Mouse (Mus musculus) ES-Bruce4 (cell line): ENCODE data around the gene Olfr1135. TPM values are rescaled to one million over a fixed set of nuclear protein-coding genes. Genes with fewer than 3 reads are reported as not detected.

Source experiments
- H3K27ac ChIP-seq: 2 replicates; pipeline ENCODE4 v1.5.1; 2012; ENCODE audit warnings: low read length, inconsistent platforms; ENCODE audit not compliant: insufficient read depth
- H3K27me3 ChIP-seq: 2 replicates; pipeline ENCODE4 v1.6.1; 2012; ENCODE audit warnings: mild to moderate bottlenecking, low read length, inconsistent platforms; ENCODE audit not compliant: control insufficient read depth, poor library complexity, insufficient read depth, severe bottlenecking
- H3K36me3 ChIP-seq: 2 replicates; pipeline ENCODE4 v1.6.1; 2012; ENCODE audit warnings: inconsistent platforms, mild to moderate bottlenecking, low read length, moderate library complexity; ENCODE audit not compliant: control insufficient read depth, poor library complexity, insufficient read depth, severe bottlenecking
- H3K4me1 ChIP-seq: one replicate; pipeline ENCODE4 v1.8.1; 2011; ENCODE audit warnings: low read length; ENCODE audit not compliant: control insufficient read depth, insufficient read depth
- H3K4me3 ChIP-seq: 2 replicates; pipeline ENCODE4 v1.5.1; 2011; ENCODE audit warnings: low read depth, mild to moderate bottlenecking, low read length
- H3K9ac ChIP-seq: 2 replicates; pipeline ENCODE4 v1.6.1; 2012; ENCODE audit warnings: low read depth, mild to moderate bottlenecking, inconsistent platforms; ENCODE audit not compliant: poor library complexity, severe bottlenecking
- H3K9me3 ChIP-seq: replicated peaks from 2 replicates; pipeline ENCODE4 v1.6.1; 2012; ENCODE audit warnings: mild to moderate bottlenecking, low read length, inconsistent platforms; ENCODE audit not compliant: control insufficient read depth, poor library complexity, insufficient read depth, severe bottlenecking
- CTCF ChIP-seq: IDR thresholded peaks from one replicate; pipeline ENCODE4 v1.8.1; 2011; ENCODE audit warnings: low read depth, low read length
- EP300 ChIP-seq: IDR thresholded peaks from 2 replicates; pipeline ENCODE4 v1.6.1; 2011; ENCODE audit warnings: low read depth, low read length; ENCODE audit not compliant: insufficient read depth
- POLR2A ChIP-seq: IDR thresholded peaks from one replicate; pipeline ENCODE4 v1.8.1; 2011; ENCODE audit warnings: low read length; ENCODE audit not compliant: insufficient read depth
- polyA plus RNA-seq: library from polyadenylated mRNA; stranded (reverse); fragments of >200 nt; gene quantifications from 2 replicates; pipeline ENCODE4 v1.2.4, GENCODE M21; 2011; ENCODE audit warnings: low read depth; ENCODE audit not compliant: missing spikeins, insufficient read depth, insufficient read length

Gene Olfr1135
- polyA plus RNA-seq, 1 experiment = not detected

DNA sequence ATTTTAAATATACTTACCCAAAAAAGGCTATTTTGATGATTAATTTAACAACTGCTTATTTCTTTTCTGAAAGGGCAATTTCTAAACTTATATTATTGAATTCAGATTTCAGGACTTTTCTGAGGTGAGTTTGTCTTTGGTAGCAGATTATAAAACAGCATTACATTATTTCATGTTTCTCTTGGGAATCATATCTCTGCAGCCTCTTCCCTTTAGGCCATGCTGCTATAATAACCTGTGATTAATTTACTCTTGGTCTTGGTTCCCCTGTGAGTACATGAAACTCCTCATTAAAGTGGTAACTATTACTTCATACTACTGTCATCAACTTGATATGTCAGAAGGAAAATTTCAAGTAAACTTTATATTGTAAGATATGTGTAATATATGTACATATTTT, 36.0 kb downstream of the Olfr1135 start, which contains the start of gene Olfr1132:
Gene Olfr1132 (minus strand): TSS at position 101 of the 400 bp plus-strand sequence.
- H3K4me1 ChIP-seq = no peaks in the 10 kb centered on the region
- no peaks in the 10 kb centered on the region for H3K9me3 ChIP-seq
- no peak within 1 kb of the TSS for H3K27ac ChIP-seq
- no peaks in the 10 kb centered on the region for H3K36me3 ChIP-seq
- H3K9ac ChIP-seq = no peak within 1 kb of the TSS
- H3K27me3 ChIP-seq = no peaks in the 10 kb centered on the region
- TF ChIP-seq CTCF = no peak
- no peak for TF ChIP-seq POLR2A
- TF ChIP-seq EP300 = no peak
- no peak within 1 kb of the TSS for H3K4me3 ChIP-seq

DNA sequence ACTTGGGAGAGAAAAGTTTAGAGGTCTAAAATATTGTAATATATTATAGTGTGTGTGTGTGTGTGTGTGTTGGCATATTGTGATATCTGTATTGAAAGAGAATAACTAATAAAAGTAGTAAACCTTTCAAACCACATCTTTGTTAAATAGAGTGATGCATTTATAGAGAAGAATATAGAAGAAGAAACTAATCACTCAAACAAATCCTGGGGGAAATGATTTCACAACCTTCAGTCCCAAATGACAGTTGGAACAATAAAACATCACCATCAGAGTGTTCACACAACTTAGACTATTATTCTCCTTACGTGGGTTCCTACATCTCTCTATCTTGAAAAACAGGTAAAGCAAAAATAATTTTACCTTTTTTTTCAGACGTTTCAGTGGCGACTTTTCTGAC, 46.7 kb downstream of the Olfr1135 start, which contains the start of gene Olfr1131:
Gene Olfr1131 (plus strand): TSS at position 301 of the 400 bp plus-strand sequence.
- Histone ChIP-seq H3K27me3 (no peaks in the 10 kb centered on the region), H3K27ac (no peak within 1 kb of the TSS), H3K9ac (no peak within 1 kb of the TSS), H3K9me3 (no peaks in the 10 kb centered on the region), H3K4me3 (no peak within 1 kb of the TSS), H3K36me3 (no peaks in the 10 kb centered on the region), H3K4me1 (no peaks in the 10 kb centered on the region)
- TF ChIP-seq POLR2A (no peak), EP300 (no peak), CTCF (no peak)

Other genes with a start within 250 kb of the Olfr1135 start
- not detected in 2 replicates for gene Olfr1124, start 243.4 kb downstream of the Olfr1135 start, polyA plus RNA-seq
- not detected in 2 replicates for gene Olfr1126, start 219.7 kb downstream of the Olfr1135 start, polyA plus RNA-seq
- not detected in 2 replicates for gene Pramel7, start 176.6 kb downstream of the Olfr1135 start, polyA plus RNA-seq
- gene Pramel6, start 167.1 kb downstream of the Olfr1135 start, polyA plus RNA-seq = 0.76 and 1.4 TPM in 2 replicates
- not detected in 2 replicates for gene Olfr153, start 141.9 kb downstream of the Olfr1135 start, polyA plus RNA-seq
- not detected in 2 replicates for gene Olfr1128, start 128.1 kb downstream of the Olfr1135 start, polyA plus RNA-seq
- gene Olfr1129, start 99.8 kb downstream of the Olfr1135 start, polyA plus RNA-seq = not detected in 2 replicates
- not detected in 2 replicates for gene Olfr1130, start 67.5 kb downstream of the Olfr1135 start, polyA plus RNA-seq
- not detected in 2 replicates for gene Olfr1131, start 46.6 kb downstream of the Olfr1135 start, polyA plus RNA-seq
- not detected in 2 replicates for gene Olfr1132, start 36.1 kb downstream of the Olfr1135 start, polyA plus RNA-seq
- not detected in 2 replicates for gene Olfr1133, start 26.3 kb downstream of the Olfr1135 start, polyA plus RNA-seq
- not detected in 2 replicates for gene Olfr1134, start 15.2 kb downstream of the Olfr1135 start, polyA plus RNA-seq
- not detected in 2 replicates for gene Olfr1136, start 20.3 kb upstream of the Olfr1135 start, polyA plus RNA-seq
- not detected in 2 replicates for gene Olfr1137, start 39.5 kb upstream of the Olfr1135 start, polyA plus RNA-seq
- gene Olfr1138, start 66.3 kb upstream of the Olfr1135 start, polyA plus RNA-seq = not detected in 2 replicates
- gene Olfr1140, start 70.1 kb upstream of the Olfr1135 start, polyA plus RNA-seq = not detected in 2 replicates
- not detected in 2 replicates for gene Olfr1141, start 80.3 kb upstream of the Olfr1135 start, polyA plus RNA-seq
- not detected in 2 replicates for gene Olfr152, start 105.8 kb upstream of the Olfr1135 start, polyA plus RNA-seq
- gene Olfr1143, start 126.9 kb upstream of the Olfr1135 start, polyA plus RNA-seq = not detected in 2 replicates
- not detected in 2 replicates for gene Olfr1145, start 136.2 kb upstream of the Olfr1135 start, polyA plus RNA-seq
- not detected in 2 replicates for gene Olfr1148, start 156.9 kb upstream of the Olfr1135 start, polyA plus RNA-seq
- not detected in 2 replicates for gene Olfr1150-ps1, start 170.3 kb upstream of the Olfr1135 start, polyA plus RNA-seq
- not detected in 2 replicates for gene Olfr1151, start 182.2 kb upstream of the Olfr1135 start, polyA plus RNA-seq
- gene Olfr1152, start 192.8 kb upstream of the Olfr1135 start, polyA plus RNA-seq = not detected in 2 replicates
- not detected in 2 replicates for gene Olfr1153, start 221.3 kb upstream of the Olfr1135 start, polyA plus RNA-seq
- gene Olfr1154, start 231.5 kb upstream of the Olfr1135 start, polyA plus RNA-seq = not detected in 2 replicates